ENCODE assay signal across 15 mouse cellular contexts in genomic region chr5:39052490-39053250, GRCm38 (mm10).
DNase-seq lines count a peak whose midpoint lies in the region; ATAC-seq and TF ChIP-seq lines count a peak whose summit lies in the region.
"Had no signal": no experiment of that assay in that cellular context is flagged by ENCODE, and none has a peak within 500 bp of the region (broad histone marks: within the 10 kb centered on the region; RNA-seq: fewer than 3 reads in every experiment).

No protein-coding gene starts in this region.

- no peaks in the 10 kb centered on the region for H3K4me1 ChIP-seq in forebrain, embryonic 12.5 days
- no peaks in the 10 kb centered on the region for H3K4me1 ChIP-seq in hindbrain, embryonic 10.5 days (replicated peaks)
- H3K4me1 ChIP-seq: embryonic facial prominence, embryonic 12.5 days; liver, embryonic 12.5 days had no signal

- H3K27ac ChIP-seq in forebrain, embryonic 12.5 days = no peak overlapping the region
- no peak overlapping the region for H3K27ac ChIP-seq in hindbrain, embryonic 10.5 days
- H3K27ac ChIP-seq: embryonic facial prominence, embryonic 12.5 days; heart, adult 2 months; liver, embryonic 12.5 days had no signal

- H3K9ac ChIP-seq in forebrain, embryonic 12.5 days = no peak overlapping the region
- H3K9ac ChIP-seq: embryonic facial prominence, embryonic 12.5 days; liver, embryonic 12.5 days had no signal

- 60% methylated on average over 8 of the region's 8 CpGs for WGBS in forebrain, embryonic 12.5 days
- WGBS in hindbrain, embryonic 10.5 days = 86% methylated on average over 8 of the region's 8 CpGs

- no peaks in the 10 kb centered on the region for H3K27me3 ChIP-seq in forebrain, embryonic 12.5 days
- no peaks in the 10 kb centered on the region for H3K27me3 ChIP-seq in hindbrain, embryonic 10.5 days (ENCODE audit: insufficient read depth, poor library complexity, severe bottlenecking)
- H3K27me3 ChIP-seq: embryonic facial prominence, embryonic 12.5 days; liver, embryonic 12.5 days had no signal

- TF ChIP-seq CTCF in brain, embryonic 14.5 days (IDR thresholded peaks at IDR 0.05; ENCODE audit: borderline replicate concordance, extremely low read depth, insufficient read depth, insufficient read length) = no peak

- peak; percentile 93 for DNase-seq in brain, embryonic 14.5 days (ENCODE audit: low read depth)
- DNase-seq in frontal cortex, postnatal 14 days (ENCODE audit: low spot score in 2 of 2) = peak; percentile 13 to 16
- peak; percentile 59 to 82 for DNase-seq in left cerebral cortex, adult 9 months (ENCODE audit: low spot score in 2 of 2)
- no peak for DNase-seq in gastrocnemius, adult 8-10 months (ENCODE audit: low spot score in 2 of 2)
- DNase-seq in liver = no peak
- DNase-seq in hindbrain, embryonic 10.5 days (ENCODE audit: low spot score) = no peak
- DNase-seq in cerebellum, postnatal 10 days = no peak
- DNase-seq: cerebellum, adult 9-11 months; heart, adult 2 months; heart, postnatal 14 days; thymus, postnatal 4 days had no signal

- H3K4me3 ChIP-seq in forebrain, embryonic 12.5 days (replicated peaks) = no peak overlapping the region
- no peak overlapping the region for H3K4me3 ChIP-seq in hindbrain, embryonic 10.5 days
- H3K4me3 ChIP-seq: embryonic facial prominence, embryonic 12.5 days; heart, adult 2 months; liver, embryonic 12.5 days had no signal

- ATAC-seq in forebrain, embryonic 12.5 days (ENCODE audit: low FRiP score) = peak; percentile 61; the same call in 1 of the 2 replicates
- ATAC-seq: inflammation-experienced regulatory T-cells, adult 6 months; liver, embryonic 12.5 days had no signal

- no peaks in the 10 kb centered on the region for H3K36me3 ChIP-seq in forebrain, embryonic 12.5 days (replicated peaks)
- H3K36me3 ChIP-seq in hindbrain, embryonic 10.5 days = no peaks in the 10 kb centered on the region
- H3K36me3 ChIP-seq: embryonic facial prominence, embryonic 12.5 days; liver, embryonic 12.5 days had no signal

- no peaks in the 10 kb centered on the region for H3K9me3 ChIP-seq in forebrain, embryonic 12.5 days
- H3K9me3 ChIP-seq in hindbrain, embryonic 10.5 days = no peaks in the 10 kb centered on the region
- H3K9me3 ChIP-seq: embryonic facial prominence, embryonic 12.5 days; liver, embryonic 12.5 days had no signal

- no peak overlapping the region for H3K4me2 ChIP-seq in forebrain, embryonic 12.5 days
- H3K4me2 ChIP-seq: embryonic facial prominence, embryonic 12.5 days; liver, embryonic 12.5 days had no signal

- no peak for TF ChIP-seq POLR2A in brain, embryonic 14.5 days (IDR thresholded peaks at IDR 0.05; ENCODE audit: borderline replicate concordance, extremely low read depth, insufficient read depth, insufficient read length, poor library complexity, severe bottlenecking)

Comparison
In these comparisons a context has a peak if more than half of its experiments do, and no peak if none do; other contexts are left out.
1. DNase-seq: peak in brain, embryonic 14.5 days (single experiment), frontal cortex, postnatal 14 days (2 of 2) and left cerebral cortex, adult 9 months (2 of 2); none in gastrocnemius, adult 8-10 months (0 of 2), liver (single experiment), hindbrain, embryonic 10.5 days (single experiment) and cerebellum, postnatal 10 days (0 of 2).